Mouse (Mus musculus) C2C12 (cell line): ENCODE measurements around the gene Ncbp3.

Source experiments
- CEBPB ChIP-seq: IDR thresholded peaks from one replicate; pipeline ENCODE4 v1.6.1; 2011; ENCODE audit warnings: low read depth, mild to moderate bottlenecking, control low read depth, moderate library complexity
- CTCF ChIP-seq: IDR thresholded peaks from one replicate; pipeline ENCODE4 v1.5.1; 2011; ENCODE audit not compliant: control insufficient read depth, insufficient read depth, insufficient read length
- MAX ChIP-seq: IDR thresholded peaks from one replicate; pipeline ENCODE4 v1.6.1; 2011; ENCODE audit warnings: mild to moderate bottlenecking, control low read depth
- MYOD1 ChIP-seq: IDR thresholded peaks from one replicate; pipeline ENCODE4 v1.6.1; 2011; ENCODE audit warnings: low read depth; ENCODE audit not compliant: control insufficient read depth, insufficient read length
- MYOG ChIP-seq: IDR thresholded peaks from one replicate; pipeline ENCODE4 v1.6.1; 2011; ENCODE audit not compliant: control insufficient read depth, insufficient read length; ENCODE audit errors: extremely low read depth

DNA sequence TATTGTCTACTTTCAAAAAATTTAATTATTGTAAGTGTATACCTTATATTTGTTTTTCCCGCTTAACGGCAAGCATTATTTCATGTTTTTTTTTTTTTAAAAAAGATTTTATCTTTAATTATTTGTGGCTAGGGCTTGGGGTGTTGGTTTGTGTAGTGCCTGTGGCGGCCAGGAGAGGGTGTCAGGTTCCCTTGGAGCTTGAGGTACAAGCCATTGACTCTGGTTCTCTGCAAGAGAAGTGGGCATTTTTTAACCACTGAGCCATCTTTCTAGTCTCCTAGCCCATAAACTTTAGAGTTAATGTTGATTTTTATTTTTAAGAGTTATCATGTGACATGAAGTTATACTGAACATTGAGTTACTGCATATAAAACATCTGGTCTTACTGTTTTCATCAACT is 24.3 kb downstream of the Ncbp3 start:
- TF ChIP-seq MAX, result no peak
- TF ChIP-seq CEBPB, result no peak
- TF ChIP-seq CTCF, result no peak
- no peak for TF ChIP-seq MYOD1
- no peak for TF ChIP-seq MYOG
